Mouse (Mus musculus): ENCODE data around the gene Fam49a. TPM values are rescaled to one million over a fixed set of nuclear protein-coding genes. Genes with fewer than 3 reads are reported as not detected.

The Fam49a gene
- polyA plus RNA-seq, 1 experiment from 2014 or later: 11.7 TPM

- 67% methylated on average over 6 of the region's 6 CpGs for WGBS
- no peaks in the 10 kb centered on the region for H3K4me1 ChIP-seq
- ATAC-seq (ENCODE audit: insufficient number of reproducible peaks, insufficient read depth, low FRiP score, low TSS enrichment, low read depth): no peak
- H3K27me3 ChIP-seq: no peaks in the 10 kb centered on the region
- no peaks in the 10 kb centered on the region for H3K9me3 ChIP-seq
- H3K4me3 ChIP-seq: no peak overlapping the region
- H3K36me3 ChIP-seq: no peaks in the 10 kb centered on the region
- no peak overlapping the region for H3K4me2 ChIP-seq
- H3K27ac ChIP-seq: no peak overlapping the region
- H3K9ac ChIP-seq: no peak overlapping the region
Observed at GRCm38 (mm10) chr12:12349645-12350288, 87.8 kb downstream of the Fam49a start.

- Histone ChIP-seq H3K27me3 (no peaks in the 10 kb centered on the region), H3K4me2 (no peak overlapping the region), H3K36me3 (no peaks in the 10 kb centered on the region), H3K9me3 (no peaks in the 10 kb centered on the region), H3K4me1 (no peaks in the 10 kb centered on the region), H3K4me3 (no peak overlapping the region), H3K9ac (no peak overlapping the region), H3K27ac (no peak overlapping the region)
- WGBS: 66% methylated on average over 11 of the region's 11 CpGs
- ATAC-seq (ENCODE audit: insufficient number of reproducible peaks, insufficient read depth, low FRiP score, low TSS enrichment, low read depth): no peak
Observed at GRCm38 (mm10) chr12:12351816-12352552, 90.0 kb downstream of the Fam49a start.

GRCm38 (mm10) chr12:12354115-12354653 lies 92.2 kb downstream of the Fam49a start:
- Histone ChIP-seq H3K27me3 (no peaks in the 10 kb centered on the region), H3K9me3 (no peaks in the 10 kb centered on the region), H3K36me3 (no peaks in the 10 kb centered on the region), H3K27ac (no peak overlapping the region), H3K4me2 (no peak overlapping the region), H3K9ac (no peak overlapping the region), H3K4me1 (no peaks in the 10 kb centered on the region), H3K4me3 (no peak overlapping the region)
- ATAC-seq (ENCODE audit: insufficient number of reproducible peaks, insufficient read depth, low FRiP score, low TSS enrichment, low read depth): no peak
- 74% methylated on average over 10 of the region's 10 CpGs for WGBS

DNA sequence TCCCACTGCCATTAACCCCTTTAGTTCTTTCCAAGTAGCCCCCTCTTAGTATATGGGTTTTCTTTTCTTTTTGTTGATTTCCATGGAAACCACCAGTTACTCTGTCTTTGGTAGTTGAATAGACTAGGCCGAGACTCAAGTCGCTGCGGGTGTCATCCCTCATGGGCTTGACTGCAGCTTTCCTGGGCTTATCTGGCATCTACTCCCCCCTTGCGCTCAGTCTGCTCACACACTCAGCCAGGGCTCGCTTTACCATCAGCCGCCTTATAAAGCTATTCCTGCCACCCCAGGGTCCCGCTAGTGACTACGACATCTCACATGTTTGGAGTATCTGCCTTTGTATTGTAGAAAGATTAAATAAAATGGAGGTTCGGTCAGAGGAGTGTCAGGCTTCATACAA lies 94.1 kb downstream of the Fam49a start:
- Histone ChIP-seq H3K4me1 (no peaks in the 10 kb centered on the region), H3K36me3 (no peaks in the 10 kb centered on the region)
- WGBS: 88% methylated on average over 9 of the region's 9 CpGs

DNA sequence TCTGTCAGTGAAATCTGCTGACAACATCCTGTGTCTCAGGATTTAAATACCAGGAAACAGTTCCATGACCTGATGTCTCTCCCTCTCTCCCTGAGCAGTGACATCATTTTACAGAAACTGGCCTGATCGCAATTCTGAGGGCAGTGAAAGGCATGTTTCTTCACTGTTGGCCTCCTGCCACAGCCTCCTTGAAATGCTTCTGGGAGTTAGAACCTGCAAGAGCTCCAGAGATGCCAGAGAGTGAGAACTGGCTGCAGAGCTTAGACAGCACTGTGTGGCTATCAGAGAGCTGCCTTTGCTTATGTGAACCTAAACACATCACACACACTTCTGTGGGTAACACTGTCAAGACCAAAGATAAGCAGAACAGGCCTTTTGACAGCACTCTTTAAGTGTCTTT lies 94.5 kb downstream of the Fam49a start:
- no peak for ATAC-seq (ENCODE audit: insufficient number of reproducible peaks, insufficient read depth, low FRiP score, low TSS enrichment, low read depth)

More for the DNA sequence above, 94.1 kb downstream of the Fam49a start:
- H3K4me3 ChIP-seq: no peak overlapping the region
- ATAC-seq (ENCODE audit: insufficient number of reproducible peaks, insufficient read depth, low FRiP score, low TSS enrichment, low read depth): no peak
- no peak overlapping the region for H3K27ac ChIP-seq
- H3K9ac ChIP-seq: no peak overlapping the region
- no peaks in the 10 kb centered on the region for H3K9me3 ChIP-seq
- H3K4me2 ChIP-seq: no peak overlapping the region
- H3K27me3 ChIP-seq: no peaks in the 10 kb centered on the region

GRCm38 (mm10) chr12:12356946-12357345 lies 95.0 kb downstream of the Fam49a start:
- 74% methylated on average over 5 of the region's 5 CpGs for WGBS
- Histone ChIP-seq H3K27ac (no peak overlapping the region), H3K27me3 (no peaks in the 10 kb centered on the region), H3K4me2 (no peak overlapping the region), H3K4me1 (no peaks in the 10 kb centered on the region), H3K4me3 (no peak overlapping the region), H3K36me3 (no peaks in the 10 kb centered on the region), H3K9ac (no peak overlapping the region), H3K9me3 (no peaks in the 10 kb centered on the region)
- ATAC-seq (ENCODE audit: insufficient number of reproducible peaks, insufficient read depth, low FRiP score, low TSS enrichment, low read depth): no peak

More for the DNA sequence above, 94.5 kb downstream of the Fam49a start:
- Histone ChIP-seq H3K4me3 (no peak overlapping the region), H3K9ac (no peak overlapping the region), H3K9me3 (no peaks in the 10 kb centered on the region), H3K4me2 (no peak overlapping the region), H3K27ac (no peak overlapping the region), H3K36me3 (no peaks in the 10 kb centered on the region), H3K4me1 (no peaks in the 10 kb centered on the region), H3K27me3 (no peaks in the 10 kb centered on the region)
- whole genome bisulfite sequencing: 23% methylated on average over 1 of the region's 1 CpGs

DNA sequence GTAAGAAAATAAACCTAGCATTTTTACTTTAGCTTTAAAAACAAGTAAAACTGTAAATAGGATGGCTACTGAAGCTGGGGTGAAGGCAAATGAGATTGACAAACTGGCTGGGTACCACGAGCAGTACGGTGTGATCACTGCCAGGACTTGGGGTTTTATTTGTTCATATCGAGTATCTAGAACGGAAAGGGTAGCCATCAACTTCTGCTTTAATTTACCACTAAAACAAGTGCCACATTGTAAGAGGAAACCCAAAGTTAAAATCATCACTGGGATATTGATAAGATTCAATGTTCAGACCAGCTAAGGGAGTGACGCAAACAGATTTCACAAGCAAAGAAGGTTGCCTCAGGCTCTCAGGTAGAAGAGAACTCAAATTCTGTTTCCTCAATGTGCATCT lies 98.0 kb downstream of the Fam49a start:
- no peaks in the 10 kb centered on the region for H3K27me3 ChIP-seq
- no peaks in the 10 kb centered on the region for H3K9me3 ChIP-seq
- 81% methylated on average over 5 of the region's 5 CpGs for WGBS
- peaks cover 5% of the 10 kb centered on the region; the same call in 1 of the 2 replicates for H3K36me3 ChIP-seq
- H3K4me3 ChIP-seq: no peak overlapping the region
- no peak overlapping the region for H3K4me2 ChIP-seq
- no peak overlapping the region for H3K27ac ChIP-seq
- no peaks in the 10 kb centered on the region for H3K4me1 ChIP-seq
- ATAC-seq (ENCODE audit: insufficient number of reproducible peaks, insufficient read depth, low FRiP score, low TSS enrichment, low read depth): no peak
- no peak overlapping the region for H3K9ac ChIP-seq

DNA sequence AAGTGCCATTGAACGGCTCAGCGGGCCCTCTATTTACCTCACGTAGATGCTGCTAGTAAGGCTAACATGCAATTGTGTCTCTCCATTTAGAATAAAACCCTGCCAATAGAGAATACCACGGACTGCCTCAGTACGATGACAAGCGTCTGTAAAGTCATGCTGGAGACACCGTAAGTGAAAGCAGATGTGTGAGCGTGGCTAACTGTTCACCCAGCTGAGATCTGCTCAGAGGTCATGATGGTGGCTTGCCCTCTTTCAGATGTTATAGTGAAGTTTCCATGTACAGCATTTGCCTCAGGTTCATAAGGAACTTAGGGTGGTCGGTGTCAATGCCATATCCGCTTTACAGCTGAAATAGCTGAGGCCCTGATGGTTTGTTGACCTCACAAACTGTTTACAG lies 100.4 kb downstream of the Fam49a start:
- Histone ChIP-seq H3K9me3 (no peaks in the 10 kb centered on the region), H3K36me3 (peaks cover 8% of the 10 kb centered on the region; the same call in 1 of the 2 replicates), H3K9ac (no peak overlapping the region), H3K4me2 (no peak overlapping the region), H3K27me3 (no peaks in the 10 kb centered on the region), H3K4me1 (no peaks in the 10 kb centered on the region), H3K4me3 (no peak overlapping the region), H3K27ac (no peak overlapping the region)
- 49% methylated on average over 10 of the region's 10 CpGs for WGBS
- ATAC-seq (ENCODE audit: insufficient number of reproducible peaks, insufficient read depth, low FRiP score, low TSS enrichment, low read depth): no peak

GRCm38 (mm10) chr12:12364201-12364600 lies 102.3 kb downstream of the Fam49a start:
- H3K36me3 ChIP-seq: peaks cover 8% of the 10 kb centered on the region; the same call in 1 of the 2 replicates
- H3K4me3 ChIP-seq: no peak overlapping the region
- H3K4me1 ChIP-seq: no peaks in the 10 kb centered on the region
- H3K27ac ChIP-seq: no peak overlapping the region
- 83% methylated on average over 8 of the region's 8 CpGs for WGBS
- no peak overlapping the region for H3K4me2 ChIP-seq
- H3K9ac ChIP-seq: no peak overlapping the region
- H3K27me3 ChIP-seq: no peaks in the 10 kb centered on the region
- ATAC-seq (ENCODE audit: insufficient number of reproducible peaks, insufficient read depth, low FRiP score, low TSS enrichment, low read depth): no peak
- no peaks in the 10 kb centered on the region for H3K9me3 ChIP-seq

DNA sequence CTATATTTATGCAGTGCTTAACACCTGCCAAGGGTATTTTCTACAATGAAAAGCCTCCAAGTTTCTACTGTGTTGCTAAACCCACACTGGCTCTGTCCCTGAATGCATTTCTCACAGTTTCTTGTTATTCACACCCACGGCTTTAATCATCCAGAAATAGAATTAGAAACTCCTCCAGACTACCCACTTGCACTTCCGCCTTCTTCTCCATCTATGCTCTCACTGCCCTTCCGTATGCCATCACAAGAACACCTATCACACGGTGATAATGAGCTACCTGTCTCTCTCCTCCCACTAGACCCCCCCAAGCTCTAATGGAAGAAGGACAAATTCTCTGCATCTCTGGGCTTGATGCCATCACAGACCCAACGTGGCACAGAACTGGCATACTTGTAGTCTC lies 105.5 kb downstream of the Fam49a start:
- Histone ChIP-seq H3K9ac (no peak overlapping the region), H3K4me2 (no peak overlapping the region), H3K36me3 (peaks cover 8% of the 10 kb centered on the region; the same call in 1 of the 2 replicates), H3K27ac (no peak overlapping the region), H3K4me1 (no peaks in the 10 kb centered on the region), H3K9me3 (no peaks in the 10 kb centered on the region), H3K27me3 (no peaks in the 10 kb centered on the region), H3K4me3 (no peak overlapping the region)
- WGBS: 91% methylated on average over 5 of the region's 5 CpGs
- no peak for ATAC-seq (ENCODE audit: insufficient number of reproducible peaks, insufficient read depth, low FRiP score, low TSS enrichment, low read depth)

GRCm38 (mm10) chr12:12373111-12373862 lies 111.3 kb downstream of the Fam49a start:
- Histone ChIP-seq H3K4me2 (no peak overlapping the region), H3K27ac (no peak overlapping the region), H3K9me3 (no peaks in the 10 kb centered on the region), H3K27me3 (no peaks in the 10 kb centered on the region), H3K4me3 (no peak overlapping the region), H3K36me3 (no peaks in the 10 kb centered on the region; the same call in 1 of the 2 replicates), H3K4me1 (no peaks in the 10 kb centered on the region), H3K9ac (no peak overlapping the region)
- ATAC-seq (ENCODE audit: insufficient number of reproducible peaks, insufficient read depth, low FRiP score, low TSS enrichment, low read depth): no peak
- WGBS: 81% methylated on average over 11 of the region's 11 CpGs
